Mouse (Mus musculus) midbrain, embryonic 11.5 days (tissue): Measurements from ENCODE around the gene Htr3a. TPM values are rescaled to one million over a fixed set of nuclear protein-coding genes. Genes with fewer than 3 reads are reported as not detected.

Experiments used
- ATAC-seq: fragments of 200-750 bp; cut with Nextera tagmentation; 2 replicates; pipeline ENCODE4 v1.8.0; 2017; ENCODE audit warnings: moderate TSS enrichment, moderate library complexity; ENCODE audit not compliant: low FRiP score
- DNase-seq: peaks from one replicate; pipeline ENCODE4 v3.0.0; 2015; ENCODE audit warnings: low spot score; ENCODE audit errors: missing footprints
- H3K27ac ChIP-seq: fragments of 300-500 bp; sonication (generic); 2 replicates; pipeline ENCODE4 v1.5.1; 2014; ENCODE audit warnings: low read depth, low read length
- H3K27me3 ChIP-seq: fragments of 300-500 bp; sonication (generic); 2 replicates; pipeline ENCODE4 v1.6.1; 2014; ENCODE audit warnings: mild to moderate bottlenecking, low read length, moderate library complexity, mixed read lengths; ENCODE audit not compliant: control insufficient read depth, insufficient read depth
- H3K36me3 ChIP-seq: fragments of 300-500 bp; sonication (generic); 2 replicates; pipeline ENCODE4 v1.6.1; 2014; ENCODE audit warnings: mild to moderate bottlenecking, low read length, moderate library complexity, mixed read lengths; ENCODE audit not compliant: control insufficient read depth, insufficient read depth
- H3K4me1 ChIP-seq: fragments of 300-500 bp; sonication (generic); 2 replicates; pipeline ENCODE4 v1.6.1; 2014; ENCODE audit warnings: low read length; ENCODE audit not compliant: control insufficient read depth, insufficient read depth
- H3K4me2 ChIP-seq: fragments of 300-500 bp; sonication (generic); 2 replicates; pipeline ENCODE4 v1.6.1; 2014; ENCODE audit warnings: mild to moderate bottlenecking, moderate library complexity
- H3K4me3 ChIP-seq: fragments of 300-500 bp; sonication (generic); 2 replicates; pipeline ENCODE4 v1.5.1; 2014; ENCODE audit warnings: low read depth, low read length
- H3K9ac ChIP-seq: fragments of 300-500 bp; sonication (generic); 2 replicates; pipeline ENCODE4 v1.6.1; 2014; ENCODE audit warnings: low read length
- H3K9me3 ChIP-seq: fragments of 300-500 bp; sonication (generic); 2 replicates; pipeline ENCODE4 v1.6.1; 2016; ENCODE audit warnings: low read length; ENCODE audit not compliant: control insufficient read depth
- WGBS: fragments of 180-500 bp; shearing (Covaris S2); extraction: QIAGEN DNeasy Blood & Tissue Kit; methylation state at CpG from one replicate; pipeline ENCODE4 v1.1.7; 2014; 5-methylcytosine and 5-hydroxymethylcytosine counted together
- polyA plus RNA-seq: library from polyadenylated mRNA; unstranded; fragments of >200 nt; fragmentation: Nextera tagmentation; extraction: Ambion mirVana; gene quantifications from 2 replicates; pipeline ENCODE4 v1.2.1, GENCODE M21; 2014

Htr3a gene
- polyA plus RNA-seq, 1 experiment from 2014 or later, result 0.19 TPM

DNA sequence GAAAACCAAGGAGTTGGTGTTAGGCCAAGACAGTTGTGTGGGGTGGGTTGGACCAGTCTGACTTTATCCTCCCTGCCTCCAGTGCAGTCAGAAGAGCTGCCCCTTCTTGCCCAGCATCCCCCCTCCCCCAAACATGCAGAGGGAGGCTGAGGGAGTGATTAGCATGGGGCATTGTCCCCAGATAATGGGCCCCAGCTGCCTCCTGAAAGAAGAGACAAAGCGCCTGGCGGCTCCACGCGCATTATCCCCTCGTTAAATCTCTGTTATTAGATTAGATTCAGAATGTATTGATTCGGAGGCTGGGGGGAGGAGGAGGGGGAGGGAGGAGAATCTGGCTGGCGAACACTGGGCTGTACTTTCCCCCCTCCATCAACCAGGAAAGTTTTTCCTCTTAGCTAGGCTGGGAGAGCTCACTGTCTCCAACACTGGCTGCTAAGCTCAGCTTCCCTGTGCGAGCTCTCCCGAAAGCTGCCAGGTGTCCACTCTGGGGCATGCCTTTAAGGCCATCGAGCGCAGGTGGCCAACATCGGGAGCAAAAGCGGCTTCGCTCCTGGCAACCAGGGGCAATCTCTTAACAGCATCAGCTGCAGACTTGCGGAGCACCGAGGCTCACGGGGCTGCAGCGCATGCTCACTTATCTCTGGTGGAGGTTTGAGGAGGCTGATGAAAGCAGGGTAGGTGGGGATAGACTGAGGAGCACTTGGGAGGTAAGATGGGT, 14.9 kb downstream of the Htr3a start:
- H3K9ac ChIP-seq, result peak overlapping the region; percentile 52; the same call in 1 of the 2 replicates
- peaks cover 21% of the 10 kb centered on the region for H3K4me1 ChIP-seq
- DNase-seq (peak; percentile 97), ATAC-seq (peak; percentile 90)
- 5% methylated on average over 18 of the region's 18 CpGs for WGBS
- no peaks in the 10 kb centered on the region for H3K36me3 ChIP-seq
- H3K27ac ChIP-seq, result peak overlapping the region; percentile 83
- peak overlapping the region; percentile 11; the same call in 1 of the 2 replicates for H3K4me3 ChIP-seq
- H3K27me3 ChIP-seq, result no peaks in the 10 kb centered on the region
- no peaks in the 10 kb centered on the region for H3K9me3 ChIP-seq
- H3K4me2 ChIP-seq, result peak overlapping the region; percentile 49

DNA sequence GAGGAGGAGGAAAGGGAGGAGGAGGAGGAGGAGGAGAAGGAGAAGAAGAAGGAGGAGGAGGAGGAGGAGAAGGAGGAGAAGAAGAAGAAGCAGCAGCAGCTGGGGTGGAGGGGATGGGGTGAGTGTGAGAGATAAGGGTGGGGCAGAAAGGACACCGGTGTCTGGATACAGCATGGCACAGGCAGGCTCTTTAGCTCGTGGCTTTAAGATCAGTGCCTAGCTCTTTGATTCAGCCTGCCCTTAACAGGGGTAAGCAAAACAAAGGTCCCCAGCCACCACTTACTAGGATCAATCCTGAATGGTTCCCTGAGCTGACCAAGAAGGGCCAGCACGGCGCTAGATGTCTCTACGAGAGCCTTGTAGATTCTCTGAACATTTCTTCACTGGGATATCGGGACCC, 16.1 kb downstream of the Htr3a start:
- H3K9me3 ChIP-seq, result no peaks in the 10 kb centered on the region
- no peak overlapping the region for H3K4me2 ChIP-seq
- DNase-seq (peak; percentile 90), ATAC-seq (no peak)
- no peak overlapping the region for H3K4me3 ChIP-seq
- peaks cover 21% of the 10 kb centered on the region for H3K4me1 ChIP-seq
- 41% methylated on average over 6 of the region's 6 CpGs for WGBS
- H3K27ac ChIP-seq, result no peak overlapping the region
- no peak overlapping the region for H3K9ac ChIP-seq
- H3K27me3 ChIP-seq, result no peaks in the 10 kb centered on the region
- no peaks in the 10 kb centered on the region for H3K36me3 ChIP-seq

DNA sequence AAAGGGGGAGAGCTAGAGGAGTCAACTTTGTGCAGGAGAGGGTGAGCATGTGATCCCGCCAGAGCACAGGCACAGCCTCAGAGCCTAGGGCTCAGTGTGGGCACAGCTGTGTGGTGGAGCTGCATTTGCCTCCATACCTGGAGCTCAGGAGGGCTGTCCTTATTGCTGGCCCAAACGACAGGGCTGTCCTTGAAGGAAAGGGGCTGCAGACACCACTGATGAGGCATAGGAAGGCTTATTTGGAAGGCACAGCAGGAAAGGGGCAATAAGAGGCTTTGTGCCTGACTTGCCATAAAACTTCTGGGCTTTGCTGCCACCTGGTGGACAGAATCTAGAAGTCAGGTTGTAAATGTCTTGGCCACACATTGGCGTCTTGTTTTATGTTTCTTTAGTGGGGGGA, 16.9 kb downstream of the Htr3a start:
- Histone ChIP-seq H3K4me2 (no peak overlapping the region), H3K9ac (no peak overlapping the region), H3K36me3 (no peaks in the 10 kb centered on the region), H3K27ac (no peak overlapping the region), H3K9me3 (no peaks in the 10 kb centered on the region), H3K4me1 (peaks cover 21% of the 10 kb centered on the region), H3K27me3 (no peaks in the 10 kb centered on the region), H3K4me3 (no peak overlapping the region)
- DNase-seq (peak; percentile 98), ATAC-seq (no peak)
- 28% methylated on average over 3 of the region's 3 CpGs for WGBS

DNA sequence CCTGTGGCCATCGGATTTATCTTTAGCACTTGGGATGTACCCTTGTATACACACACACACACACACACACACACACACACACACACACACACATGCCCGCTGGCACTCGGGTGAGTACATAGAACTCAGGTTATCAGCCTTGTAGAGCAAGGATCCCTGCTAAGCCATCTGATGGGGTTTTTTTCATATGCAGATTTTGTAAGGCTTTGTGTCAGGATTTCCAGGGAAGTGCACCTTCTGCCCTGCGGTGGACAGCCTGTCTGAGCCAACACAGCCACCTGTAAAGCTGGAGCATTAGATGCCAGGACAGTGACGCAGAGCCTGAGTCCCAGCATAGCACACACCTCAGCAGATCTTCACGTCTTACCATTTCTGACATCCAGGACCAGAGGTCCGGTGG, 21.8 kb downstream of the Htr3a start:
- Histone ChIP-seq H3K9me3 (no peaks in the 10 kb centered on the region), H3K9ac (no peak overlapping the region), H3K4me3 (no peak overlapping the region), H3K4me2 (no peak overlapping the region), H3K27ac (no peak overlapping the region), H3K4me1 (no peaks in the 10 kb centered on the region), H3K27me3 (no peaks in the 10 kb centered on the region), H3K36me3 (no peaks in the 10 kb centered on the region)
- 71% methylated on average over 7 of the region's 7 CpGs for WGBS
- DNase-seq, result no peak
- ATAC-seq, result no peak

DNA sequence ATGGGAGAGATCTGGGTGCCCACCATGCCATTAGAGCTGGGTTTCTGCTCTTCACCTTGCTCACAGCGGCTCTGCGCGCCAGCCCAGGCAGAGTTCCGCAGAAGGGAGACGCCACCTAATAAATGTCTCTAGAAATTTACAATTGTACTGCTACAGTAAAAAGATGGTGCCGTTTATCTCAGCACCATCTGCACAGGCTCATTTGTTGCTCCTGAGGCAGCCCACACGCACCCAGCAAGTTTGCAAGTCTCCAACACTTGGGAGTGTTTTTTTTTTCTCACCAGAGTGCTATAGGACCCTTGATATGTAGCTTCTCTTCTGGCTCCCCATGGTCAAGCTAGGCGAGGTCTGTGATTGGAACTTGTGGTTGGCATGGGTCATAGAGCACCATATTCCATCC, 38.0 kb downstream of the Htr3a start:
- no peak overlapping the region for H3K4me2 ChIP-seq
- no peak for ATAC-seq
- WGBS, result 91% methylated on average over 8 of the region's 8 CpGs
- no peaks in the 10 kb centered on the region for H3K36me3 ChIP-seq
- no peak overlapping the region for H3K4me3 ChIP-seq
- no peak overlapping the region for H3K27ac ChIP-seq
- no peaks in the 10 kb centered on the region for H3K9me3 ChIP-seq
- H3K9ac ChIP-seq, result no peak overlapping the region
- H3K27me3 ChIP-seq, result no peaks in the 10 kb centered on the region
- no peak for DNase-seq
- no peaks in the 10 kb centered on the region for H3K4me1 ChIP-seq

DNA sequence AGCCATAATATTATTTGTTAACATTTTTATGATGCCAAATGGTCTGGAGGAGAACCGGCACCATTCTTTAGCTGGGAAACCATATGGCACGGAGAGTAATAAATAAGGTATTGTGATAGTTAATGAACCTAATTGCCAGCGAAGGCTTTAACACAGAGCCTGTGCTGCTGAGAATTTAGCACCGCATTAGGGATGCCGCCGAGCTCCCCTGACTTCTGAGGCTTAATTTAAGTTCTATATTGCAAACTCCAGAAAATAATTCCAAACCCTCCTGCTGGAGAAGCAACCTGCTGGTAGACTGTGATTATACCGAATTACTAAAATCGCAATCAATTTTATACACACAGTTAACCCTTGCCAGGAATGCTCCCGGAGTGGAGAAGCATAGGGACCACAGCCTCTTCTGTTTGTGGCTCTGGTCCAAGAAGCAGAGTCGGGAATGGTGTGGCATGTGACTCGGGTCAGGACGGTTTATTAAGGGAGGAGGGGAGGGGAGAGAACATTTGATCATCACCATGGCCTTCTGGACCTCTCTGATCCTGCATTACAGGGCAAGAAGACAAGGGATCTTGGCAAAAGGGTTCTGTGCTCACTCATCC, 44.3 kb downstream of the Htr3a start:
- Histone ChIP-seq H3K9me3 (no peaks in the 10 kb centered on the region), H3K9ac (no peak overlapping the region), H3K27me3 (no peaks in the 10 kb centered on the region), H3K27ac (no peak overlapping the region), H3K36me3 (no peaks in the 10 kb centered on the region), H3K4me1 (peaks cover 3% of the 10 kb centered on the region; the same call in 1 of the 2 replicates), H3K4me3 (no peak overlapping the region), H3K4me2 (no peak overlapping the region)
- DNase-seq, result no peak
- no peak for ATAC-seq
- 78% methylated on average over 12 of the region's 12 CpGs for WGBS

DNA sequence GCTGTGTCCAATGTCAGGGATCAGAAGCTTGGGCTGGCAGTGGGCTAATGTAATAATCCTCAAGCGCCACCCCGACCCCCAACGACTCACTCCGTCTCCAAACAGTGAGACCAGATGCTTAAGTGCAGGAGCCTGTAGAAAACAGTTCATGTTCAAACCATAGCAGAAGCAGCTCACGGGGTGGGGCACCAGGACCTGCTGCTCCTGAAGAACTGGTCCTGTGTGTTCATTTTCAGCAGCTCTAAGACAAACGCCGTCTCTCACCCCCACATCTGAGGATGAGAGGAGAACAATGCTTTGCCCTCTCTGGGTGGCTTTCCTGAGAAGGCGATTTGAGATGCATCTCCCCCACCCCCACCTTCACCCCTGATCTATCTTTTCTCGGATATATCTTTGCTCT, 45.7 kb downstream of the Htr3a start:
- Histone ChIP-seq H3K4me2 (no peak overlapping the region), H3K27me3 (no peaks in the 10 kb centered on the region), H3K9me3 (no peaks in the 10 kb centered on the region), H3K36me3 (no peaks in the 10 kb centered on the region), H3K9ac (no peak overlapping the region), H3K27ac (no peak overlapping the region), H3K4me3 (no peak overlapping the region), H3K4me1 (peaks cover 5% of the 10 kb centered on the region)
- no peak for ATAC-seq
- 45% methylated on average over 9 of the region's 9 CpGs for WGBS
- no peak for DNase-seq

DNA sequence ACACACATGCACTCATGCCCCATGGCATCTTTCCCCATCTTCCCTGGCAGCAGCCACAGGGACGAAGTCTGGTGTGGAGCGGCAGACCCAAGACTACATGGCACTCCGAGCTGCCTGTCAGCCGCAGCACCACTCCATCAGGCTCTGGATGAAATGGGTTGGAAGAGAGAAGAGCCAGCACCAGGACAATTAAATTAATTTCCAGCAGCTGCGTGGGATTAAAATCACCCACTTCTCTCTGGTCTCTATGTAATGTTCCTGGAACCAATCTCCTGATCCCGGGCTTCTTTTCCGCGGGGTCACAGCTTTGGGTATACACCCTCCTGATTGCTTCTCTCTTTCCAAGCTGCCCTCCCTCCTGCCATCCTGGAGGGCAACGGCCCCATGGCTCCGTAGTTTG, 49.4 kb downstream of the Htr3a start:
- DNase-seq, result no peak
- Histone ChIP-seq H3K27ac (no peak overlapping the region), H3K4me2 (no peak overlapping the region), H3K27me3 (no peaks in the 10 kb centered on the region), H3K9me3 (no peaks in the 10 kb centered on the region), H3K4me3 (no peak overlapping the region), H3K36me3 (no peaks in the 10 kb centered on the region), H3K9ac (no peak overlapping the region), H3K4me1 (peaks cover 5% of the 10 kb centered on the region)
- ATAC-seq, result no peak
- 91% methylated on average over 10 of the region's 10 CpGs for WGBS

DNA sequence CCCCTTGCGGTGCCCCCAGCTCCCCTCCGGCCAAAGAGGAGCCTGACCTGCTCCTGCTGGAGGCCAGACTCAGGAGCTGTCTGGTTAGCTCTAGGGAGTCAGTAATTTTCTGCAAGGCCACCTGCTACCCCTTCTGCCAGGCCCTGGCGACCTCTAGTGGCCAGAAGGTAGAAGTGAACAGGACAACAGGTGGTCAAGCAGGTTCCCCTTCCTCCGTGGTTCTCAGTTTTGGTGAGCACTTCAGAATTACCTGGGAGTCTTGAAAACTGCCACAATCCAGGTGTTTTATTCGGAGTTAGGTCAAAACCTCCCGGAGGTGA, 50.4 kb downstream of the Htr3a start:
- H3K36me3 ChIP-seq, result no peaks in the 10 kb centered on the region
- no peak overlapping the region for H3K27ac ChIP-seq
- no peaks in the 10 kb centered on the region for H3K27me3 ChIP-seq
- ATAC-seq (peak; percentile 80), DNase-seq (peak; percentile 95)
- 4% methylated on average over 6 of the region's 6 CpGs for WGBS
- no peak overlapping the region for H3K9ac ChIP-seq
- H3K4me1 ChIP-seq, result peaks cover 5% of the 10 kb centered on the region
- H3K4me3 ChIP-seq, result no peak overlapping the region
- no peak overlapping the region for H3K4me2 ChIP-seq
- H3K9me3 ChIP-seq, result no peaks in the 10 kb centered on the region
